Mouse (Mus musculus): ENCODE results near the gene Exoc7. TPM values are rescaled to one million over a fixed set of nuclear protein-coding genes. Genes with fewer than 3 reads are reported as not detected.

Exoc7 gene
- polyA plus RNA-seq, 3 experiments from 2014 or later, result 70.3 to 96.0 (median 70.6) TPM

GRCm38 (mm10) chr11:116312359-116312758 is 5.3 kb upstream of the Exoc7 start:
- ATAC-seq, result no peak

DNA sequence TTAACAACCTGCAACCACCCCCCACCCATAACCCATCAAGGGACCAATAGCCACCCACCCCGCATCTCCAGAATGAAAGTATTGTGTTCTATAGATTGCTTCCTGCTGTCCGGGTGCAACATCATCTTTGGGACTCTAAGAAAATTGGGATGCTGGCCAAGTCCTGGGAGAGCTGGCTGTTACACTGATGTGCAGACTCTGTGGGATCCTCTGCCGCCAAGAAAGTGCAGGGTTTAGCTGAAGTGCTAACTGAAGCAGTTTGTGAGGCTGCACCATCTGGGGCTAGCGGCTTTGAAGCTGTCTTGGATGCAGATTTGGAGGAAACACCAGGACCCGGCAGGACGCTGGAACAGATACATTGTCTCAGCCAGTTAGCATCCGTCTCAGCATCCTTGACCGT is 4.1 kb upstream of the Exoc7 start:
- ATAC-seq, result no peak

DNA sequence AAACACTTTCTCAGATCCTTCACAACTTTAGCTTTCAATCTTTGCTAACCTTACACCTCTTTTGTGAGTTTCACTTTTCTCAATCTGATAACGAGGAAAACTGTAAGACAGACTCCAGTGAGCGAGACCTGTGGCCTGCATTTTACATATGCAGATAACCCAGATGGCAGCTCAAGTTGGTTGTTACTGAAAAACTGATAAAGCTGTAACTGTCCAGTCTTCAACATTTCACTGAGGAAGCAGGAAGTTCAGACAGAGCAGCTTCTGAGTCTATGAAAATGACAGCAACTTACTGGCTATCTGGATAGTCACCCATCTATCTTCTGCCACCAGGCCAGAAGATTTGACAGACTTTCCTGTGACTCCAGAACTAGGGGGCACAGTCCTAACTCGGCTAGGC is 2.6 kb upstream of the Exoc7 start:
- no peak for ATAC-seq

GRCm38 (mm10) chr11:116307762-116308531 is 914 bp upstream of the Exoc7 start:
- ATAC-seq, result no peak

GRCm38 (mm10) chr11:116306126-116306982 is 679 bp downstream of the Exoc7 start:
- ATAC-seq, result peak; percentile 95

- no peak for ATAC-seq
Observed at GRCm38 (mm10) chr11:116305423-116305822, 1.6 kb downstream of the Exoc7 start.

DNA sequence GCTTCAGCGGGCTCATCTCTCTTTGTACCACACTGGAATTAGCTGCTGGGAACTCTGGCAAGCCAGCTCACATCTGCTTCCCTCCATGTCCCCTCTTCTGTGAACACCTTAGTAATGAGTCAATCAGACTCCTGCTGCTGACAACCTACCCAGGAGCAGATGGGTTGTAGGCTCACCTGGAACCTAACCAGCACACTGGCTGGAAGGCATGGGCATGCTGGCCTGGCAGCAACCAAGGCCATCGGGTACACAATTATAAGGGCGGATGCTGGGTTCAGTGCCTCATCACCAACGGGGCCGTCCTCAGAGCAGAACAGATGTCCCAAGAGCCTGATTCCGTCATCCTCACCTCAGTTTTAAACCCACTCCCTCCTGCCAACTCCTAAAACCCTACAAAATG is 8.4 kb downstream of the Exoc7 start:
- ATAC-seq, result no peak

- ATAC-seq, result no peak
Observed at GRCm38 (mm10) chr11:116298221-116298620, 8.8 kb downstream of the Exoc7 start.

- ATAC-seq, result no peak
Observed at GRCm38 (mm10) chr11:116297017-116297416, 10.0 kb downstream of the Exoc7 start.

DNA sequence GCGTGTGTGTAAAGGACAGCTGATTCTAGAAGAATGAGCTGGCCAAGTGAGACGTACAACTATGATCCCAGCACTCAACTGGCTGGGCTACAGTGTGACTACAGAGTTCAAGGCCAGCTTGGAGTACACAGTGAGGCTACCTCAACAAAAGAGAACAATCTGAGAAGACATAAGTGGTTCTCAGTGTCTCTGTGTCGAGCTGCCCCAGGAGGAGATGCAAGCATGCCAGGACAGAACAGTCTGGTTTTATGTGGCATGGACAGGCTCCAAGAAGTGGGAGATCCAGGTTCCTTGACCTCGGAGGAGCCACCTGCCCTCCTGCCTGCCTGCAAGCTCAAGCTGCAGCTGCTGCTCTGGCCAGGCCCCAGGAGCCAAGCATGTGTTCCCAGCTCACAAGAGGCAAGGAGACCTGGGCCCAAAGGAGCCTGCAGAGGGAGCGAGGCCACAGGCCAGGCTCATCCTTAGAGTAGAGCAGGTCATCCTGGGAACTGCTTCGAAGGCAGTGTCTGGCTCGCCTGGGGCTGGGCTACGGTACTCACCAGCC is 10.8 kb downstream of the Exoc7 start:
- no peak for ATAC-seq

GRCm38 (mm10) chr11:116294319-116294718 is 12.7 kb downstream of the Exoc7 start:
- ATAC-seq, result no peak

- no peak for ATAC-seq
Observed at GRCm38 (mm10) chr11:116293538-116294137, 13.4 kb downstream of the Exoc7 start.

DNA sequence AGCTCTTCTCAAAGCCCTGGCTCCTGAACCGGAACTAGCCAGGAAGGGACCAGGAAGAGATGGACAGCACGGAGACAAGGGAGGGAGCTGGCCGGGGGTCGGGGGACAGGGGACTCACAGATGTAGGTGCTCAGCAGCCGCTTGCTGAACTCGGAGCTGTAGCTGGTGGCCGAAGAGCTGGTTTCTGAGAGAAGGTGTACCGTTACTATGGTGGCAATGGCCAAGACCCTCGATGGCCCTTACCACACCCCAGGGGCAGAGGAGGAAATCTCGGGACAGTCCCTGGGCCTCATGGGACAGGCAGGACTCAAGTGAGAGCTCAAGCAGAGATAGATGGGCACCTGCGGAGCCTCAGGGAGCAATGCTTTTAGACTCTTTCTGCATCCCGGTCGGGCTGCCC is 14.6 kb downstream of the Exoc7 start:
- no peak for ATAC-seq

DNA sequence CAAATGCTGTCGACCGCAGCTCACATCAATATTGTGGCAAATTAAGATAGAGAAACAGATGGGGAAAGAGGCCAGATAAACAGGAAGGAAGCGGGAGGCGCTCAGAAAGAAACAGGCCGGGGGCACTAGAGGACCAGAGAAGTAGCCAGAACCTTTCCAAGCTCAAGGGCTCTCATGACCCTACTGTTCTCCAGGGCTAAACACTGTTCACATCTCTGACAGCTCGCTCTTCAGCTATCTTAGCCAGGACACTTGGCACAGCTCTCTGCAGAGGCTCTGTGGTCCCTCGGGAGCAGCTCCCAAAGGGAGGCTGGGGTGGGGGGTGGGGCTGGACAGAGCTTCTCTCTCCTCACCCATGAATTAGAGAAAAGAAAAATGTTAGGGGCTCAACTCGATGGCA is 16.5 kb downstream of the Exoc7 start:
- no peak for ATAC-seq

- no peak for ATAC-seq
Observed at GRCm38 (mm10) chr11:116287351-116287750, 19.7 kb downstream of the Exoc7 start.

DNA sequence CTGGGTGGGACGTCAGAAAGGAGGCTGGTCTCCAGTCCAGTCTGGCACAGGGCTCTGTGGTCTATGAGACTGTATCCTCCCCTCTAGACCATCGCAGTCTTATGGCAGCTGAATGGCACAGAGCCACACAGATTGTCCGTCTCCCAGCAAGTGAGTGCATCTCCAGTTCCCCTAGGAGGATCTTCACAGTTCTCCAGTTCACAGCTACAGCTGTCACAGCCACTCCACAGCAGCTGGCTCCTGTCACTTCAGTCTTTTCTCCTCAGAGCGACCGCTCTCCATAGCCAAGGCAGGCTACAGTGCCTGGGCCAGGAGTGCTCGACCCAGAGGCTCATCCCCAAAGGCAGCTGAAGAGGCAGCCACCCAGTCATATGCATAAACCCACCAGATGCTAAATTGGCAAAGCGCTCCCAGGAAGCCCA is 21.3 kb downstream of the Exoc7 start:
- no peak for ATAC-seq

- no peak for ATAC-seq
Observed at GRCm38 (mm10) chr11:116283982-116284381, 23.1 kb downstream of the Exoc7 start.

DNA sequence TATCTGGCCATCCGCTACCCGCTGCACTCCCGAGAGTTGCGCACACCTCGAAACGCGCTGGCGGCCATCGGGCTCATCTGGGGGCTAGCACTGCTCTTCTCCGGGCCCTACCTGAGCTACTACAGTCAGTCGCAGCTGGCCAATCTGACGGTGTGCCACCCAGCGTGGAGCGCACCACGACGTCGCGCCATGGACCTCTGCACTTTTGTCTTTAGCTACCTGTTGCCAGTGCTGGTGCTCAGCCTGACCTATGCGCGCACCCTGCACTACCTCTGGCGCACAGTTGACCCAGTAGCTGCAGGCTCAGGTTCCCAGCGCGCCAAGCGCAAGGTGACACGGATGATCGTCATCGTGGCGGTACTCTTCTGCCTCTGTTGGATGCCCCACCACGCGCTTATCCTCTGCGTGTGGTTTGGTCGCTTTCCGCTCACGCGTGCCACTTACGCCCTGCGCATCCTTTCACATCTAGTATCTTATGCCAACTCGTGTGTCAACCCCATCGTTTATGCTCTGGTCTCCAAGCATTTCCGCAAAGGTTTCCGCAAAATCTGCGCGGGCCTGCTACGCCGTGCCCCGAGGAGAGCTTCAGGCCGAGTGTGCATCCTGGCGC is 24.0 kb downstream of the Exoc7 start:
- no peak for ATAC-seq

- no peak for ATAC-seq
Observed at GRCm38 (mm10) chr11:116282089-116282488, 24.9 kb downstream of the Exoc7 start.

GRCm38 (mm10) chr11:116281671-116282070 is 25.4 kb downstream of the Exoc7 start:
- no peak for ATAC-seq

GRCm38 (mm10) chr11:116280751-116281663 is 26.0 kb downstream of the Exoc7 start, which contains the start of gene Galr2:
Gene Galr2 (plus strand): TSS chr11:116280939.
- ATAC-seq, result no peak
